Mouse (Mus musculus) C2C12 (cell line): ENCODE results near the gene Lgalsl. TPM values are rescaled to one million over a fixed set of nuclear protein-coding genes. Genes with fewer than 3 reads are reported as not detected.

Experiments used
- H3K27me3 ChIP-seq: one replicate; pipeline ENCODE4 v1.6.1; 2011; ENCODE audit not compliant: control insufficient read depth, insufficient read depth, insufficient read length
- H3K36me3 ChIP-seq: one replicate; pipeline ENCODE4 v1.6.1; 2011; ENCODE audit not compliant: control insufficient read depth, insufficient read depth
- H3K4me3 ChIP-seq: one replicate; pipeline ENCODE4 v1.5.1; 2011; ENCODE audit warnings: mild to moderate bottlenecking, control low read depth; ENCODE audit not compliant: poor library complexity, insufficient read depth, severe bottlenecking
- H3K79me2 ChIP-seq: one replicate; pipeline ENCODE4 v1.6.1; 2011; ENCODE audit not compliant: control insufficient read depth, insufficient read depth
- H3K79me3 ChIP-seq: one replicate; pipeline ENCODE4 v1.6.1; 2011; ENCODE audit warnings: low read depth, control low read depth
- H3ac ChIP-seq: one replicate; pipeline ENCODE3; 2011; ENCODE audit warnings: low read depth; ENCODE audit not compliant: control insufficient read depth, insufficient read length
- CEBPB ChIP-seq: IDR thresholded peaks from one replicate; pipeline ENCODE4 v1.6.1; 2011; ENCODE audit warnings: low read depth, mild to moderate bottlenecking, control low read depth, moderate library complexity
- CTCF ChIP-seq: IDR thresholded peaks from one replicate; pipeline ENCODE4 v1.5.1; 2011; ENCODE audit not compliant: control insufficient read depth, insufficient read depth, insufficient read length
- FOSL1 ChIP-seq: IDR thresholded peaks from one replicate; pipeline ENCODE4 v1.8.0; 2011; ENCODE audit warnings: mild to moderate bottlenecking, low read length; ENCODE audit not compliant: poor library complexity, insufficient read depth, severe bottlenecking
- MAX ChIP-seq: IDR thresholded peaks from one replicate; pipeline ENCODE4 v1.6.1; 2011; ENCODE audit warnings: mild to moderate bottlenecking, control low read depth
- MYOD1 ChIP-seq: IDR thresholded peaks from one replicate; pipeline ENCODE4 v1.6.1; 2011; ENCODE audit warnings: low read depth; ENCODE audit not compliant: control insufficient read depth, insufficient read length
- MYOG ChIP-seq: IDR thresholded peaks from one replicate; pipeline ENCODE4 v1.6.1; 2011; ENCODE audit not compliant: control insufficient read depth, insufficient read length; ENCODE audit errors: extremely low read depth
- USF1 ChIP-seq: IDR thresholded peaks from one replicate; pipeline ENCODE4 v1.6.1; 2011; ENCODE audit warnings: low read depth, mild to moderate bottlenecking, control low read depth, moderate library complexity
- polyA plus RNA-seq: library from polyadenylated mRNA; unstranded; fragments of >200 nt; fragmentation: generic; extraction: Trizol; gene quantifications from one replicate; pipeline ENCODE4 v1.2.1, GENCODE M21; 2012; ENCODE audit warnings: missing spikeins

Lgalsl gene
- polyA plus RNA-seq, 1 experiment: 0.07 TPM

DNA sequence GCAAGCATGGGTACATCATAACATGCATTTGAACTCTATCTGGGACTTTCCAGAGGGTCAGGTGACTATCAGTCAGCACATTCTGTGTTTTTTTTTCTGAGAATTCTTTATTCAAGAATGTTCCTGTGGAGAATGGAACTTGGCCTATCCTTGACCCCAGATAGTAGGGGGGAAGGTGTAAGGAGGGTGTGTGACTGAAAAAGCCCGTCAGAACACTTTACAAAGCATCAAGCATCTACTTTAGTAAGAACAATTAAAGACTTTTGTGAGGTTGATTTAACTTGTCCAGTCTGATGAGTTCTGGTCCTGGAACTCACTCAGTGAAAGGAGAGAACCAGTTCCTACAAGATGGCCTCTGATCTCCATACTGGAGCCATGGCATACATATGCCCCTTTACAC lies 45.7 kb downstream of the Lgalsl start:
- peaks cover 6% of the 10 kb centered on the region for H3K27me3 ChIP-seq
- TF ChIP-seq CTCF (no peak), FOSL1 (no peak), MYOG (no peak), MAX (no peak), CEBPB (no peak), USF1 (no peak), MYOD1 (no peak)
- H3K4me3 ChIP-seq: no peak overlapping the region
- no peaks in the 10 kb centered on the region for H3K79me2 ChIP-seq
- no peaks in the 10 kb centered on the region for H3K79me3 ChIP-seq
- H3ac ChIP-seq: no peak overlapping the region
- no peaks in the 10 kb centered on the region for H3K36me3 ChIP-seq

DNA sequence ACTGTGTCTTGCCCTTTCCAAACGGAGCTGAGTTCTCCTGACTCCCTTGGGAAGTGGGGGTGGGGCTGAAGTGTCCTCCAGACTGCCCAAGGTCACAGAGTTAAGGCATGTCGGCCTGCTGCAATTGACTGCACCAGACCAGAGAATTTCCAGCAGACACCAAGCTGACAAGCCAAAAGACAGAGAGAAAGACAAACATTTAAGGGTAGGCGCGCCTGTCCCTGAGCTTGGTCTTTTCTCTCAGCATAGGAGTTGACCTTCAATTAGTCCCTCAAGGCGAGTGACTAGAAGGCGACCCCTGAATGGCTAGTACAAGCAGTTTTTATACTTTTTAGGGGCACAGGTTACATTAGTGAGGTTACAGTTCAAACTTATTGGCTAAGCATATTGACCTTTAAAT lies 46.1 kb downstream of the Lgalsl start:
- TF ChIP-seq MYOD1 (no peak), FOSL1 (no peak), MAX (no peak), CEBPB (no peak), CTCF (no peak), USF1 (no peak)
- H3K79me3 ChIP-seq: no peaks in the 10 kb centered on the region
- H3ac ChIP-seq: no peak overlapping the region
- peaks cover 6% of the 10 kb centered on the region for H3K27me3 ChIP-seq
- no peak overlapping the region for H3K4me3 ChIP-seq
- no peaks in the 10 kb centered on the region for H3K36me3 ChIP-seq
- no peaks in the 10 kb centered on the region for H3K79me2 ChIP-seq

DNA sequence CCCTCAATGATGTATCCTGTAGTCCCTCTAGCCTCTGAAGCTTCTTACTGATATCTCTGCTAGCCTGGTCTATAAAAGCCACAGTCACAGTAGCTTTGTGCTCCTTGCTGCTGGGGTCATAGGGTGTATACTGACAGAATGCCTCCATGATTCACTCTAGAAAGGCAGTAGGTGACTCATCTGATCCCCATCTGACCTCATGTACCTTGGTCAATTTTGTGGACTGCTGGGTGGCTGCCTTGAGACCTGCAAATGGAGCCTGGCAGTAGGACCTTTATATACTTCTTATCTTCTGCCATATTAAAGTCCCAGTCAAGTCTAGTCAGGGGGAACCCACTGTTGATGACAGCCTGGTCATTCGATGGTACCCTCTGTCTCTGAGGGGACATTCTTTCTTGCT lies 47.4 kb downstream of the Lgalsl start:
- TF ChIP-seq USF1: no peak
- no peak for TF ChIP-seq FOSL1
- Histone ChIP-seq H3K27me3 (peaks cover 6% of the 10 kb centered on the region), H3K79me3 (no peaks in the 10 kb centered on the region), H3K36me3 (no peaks in the 10 kb centered on the region), H3K79me2 (no peaks in the 10 kb centered on the region), H3K4me3 (no peak overlapping the region), H3ac (no peak overlapping the region)

DNA sequence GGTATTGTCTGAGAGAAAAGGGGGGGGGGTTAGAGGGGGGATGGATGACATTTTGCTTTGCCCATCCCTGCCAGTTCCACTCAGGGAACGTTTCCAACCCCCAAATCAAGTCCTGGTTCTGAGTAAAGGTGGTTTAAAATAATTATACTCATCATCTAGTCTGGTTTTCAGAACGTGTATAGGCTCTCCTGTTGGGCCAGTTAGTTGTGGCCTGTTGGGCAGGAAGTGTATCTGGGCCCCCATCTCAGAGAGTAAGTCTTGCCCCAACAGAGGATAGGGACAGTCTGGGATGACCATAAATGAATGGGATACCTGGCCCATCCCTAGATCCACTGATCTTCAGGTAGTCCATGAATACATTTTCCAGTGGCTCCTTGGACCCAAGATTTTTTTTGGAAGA lies 48.2 kb downstream of the Lgalsl start:
- Histone ChIP-seq H3K27me3 (peaks cover 6% of the 10 kb centered on the region), H3K79me3 (no peaks in the 10 kb centered on the region), H3K36me3 (no peaks in the 10 kb centered on the region), H3K4me3 (no peak overlapping the region), H3K79me2 (no peaks in the 10 kb centered on the region), H3ac (no peak overlapping the region)
- TF ChIP-seq USF1: no peak
- TF ChIP-seq MYOD1: no peak
- TF ChIP-seq FOSL1: no peak
- no peak for TF ChIP-seq MYOG
- TF ChIP-seq CTCF: no peak
- no peak for TF ChIP-seq CEBPB
- TF ChIP-seq MAX: no peak

DNA sequence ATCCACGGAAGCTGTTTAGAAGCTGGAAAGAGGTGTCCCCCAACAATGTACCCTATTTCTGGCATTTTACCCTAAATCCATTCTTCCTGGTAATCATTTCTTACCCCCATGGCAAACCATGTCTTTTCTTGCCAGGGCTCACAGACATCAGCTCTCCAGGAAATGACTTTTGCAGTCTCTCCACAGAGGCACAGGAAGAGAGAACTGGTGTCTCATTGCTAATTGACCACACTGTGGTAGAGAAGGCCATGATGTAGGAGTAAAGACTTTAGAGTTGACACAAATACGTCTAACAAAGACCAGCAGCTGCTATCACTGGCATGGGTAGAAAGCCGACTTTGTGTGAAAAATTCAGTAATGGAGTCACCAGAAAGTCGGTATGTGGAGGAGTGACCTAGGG lies 50.5 kb downstream of the Lgalsl start:
- Histone ChIP-seq H3ac (no peak overlapping the region), H3K79me3 (no peaks in the 10 kb centered on the region), H3K79me2 (no peaks in the 10 kb centered on the region), H3K4me3 (no peak overlapping the region), H3K27me3 (peaks cover 6% of the 10 kb centered on the region), H3K36me3 (no peaks in the 10 kb centered on the region)
- no peak for TF ChIP-seq MAX
- TF ChIP-seq MYOD1: no peak
- no peak for TF ChIP-seq FOSL1
- TF ChIP-seq CEBPB: no peak
- TF ChIP-seq USF1: no peak
- no peak for TF ChIP-seq MYOG

DNA sequence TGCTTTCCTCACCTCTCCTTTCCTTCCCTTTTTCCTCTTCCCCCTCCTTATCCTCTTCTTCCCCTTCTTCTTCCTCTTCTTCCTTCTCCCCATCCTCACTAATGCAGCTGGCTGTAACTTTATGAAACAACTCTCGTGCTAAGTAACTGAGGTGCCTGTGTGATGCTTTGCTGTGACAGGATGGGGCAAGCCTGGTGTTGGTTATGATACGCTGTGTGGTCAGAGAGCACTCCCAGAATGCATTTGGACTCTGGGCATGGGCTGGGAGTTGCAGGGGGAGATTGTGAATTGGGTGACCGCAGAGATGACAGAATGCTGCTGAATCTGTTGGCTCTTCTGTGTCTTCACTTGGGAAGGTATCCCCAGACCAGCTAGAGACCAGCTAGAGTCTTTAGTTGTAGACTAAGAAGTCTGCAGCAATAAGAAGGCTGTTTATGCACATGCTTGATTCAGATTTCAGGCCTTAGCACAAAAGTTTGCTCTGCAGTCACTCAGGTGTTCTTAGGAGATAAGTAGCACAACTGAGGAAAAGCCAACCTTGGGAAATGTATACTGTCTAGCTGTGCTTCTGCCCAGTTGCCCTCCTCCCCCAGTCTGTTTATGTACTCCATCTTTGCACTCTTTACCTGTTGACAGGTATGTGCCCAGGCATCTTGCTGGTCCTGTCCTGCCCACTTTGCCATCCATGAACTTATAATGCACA lies 51.8 kb downstream of the Lgalsl start:
- no peaks in the 10 kb centered on the region for H3K79me3 ChIP-seq
- no peak overlapping the region for H3K4me3 ChIP-seq
- H3K27me3 ChIP-seq: peaks cover 6% of the 10 kb centered on the region
- H3ac ChIP-seq: no peak overlapping the region
- H3K36me3 ChIP-seq: no peaks in the 10 kb centered on the region
- H3K79me2 ChIP-seq: no peaks in the 10 kb centered on the region
- TF ChIP-seq USF1 (no peak), MYOG (no peak), CTCF (no peak), CEBPB (no peak), MAX (no peak), MYOD1 (no peak), FOSL1 (no peak)
